Mouse (Mus musculus) spleen, adult 18-20 months (tissue): Measurements from ENCODE around the gene Spg7.

ENCODE experiments used
- DNase-seq, 2 experiments: peaks; one replicate each; pipeline ENCODE4 v3.0.0; 2022; ENCODE audit warnings: mixed read lengths in 2 of 2

Spg7 gene

DNA sequence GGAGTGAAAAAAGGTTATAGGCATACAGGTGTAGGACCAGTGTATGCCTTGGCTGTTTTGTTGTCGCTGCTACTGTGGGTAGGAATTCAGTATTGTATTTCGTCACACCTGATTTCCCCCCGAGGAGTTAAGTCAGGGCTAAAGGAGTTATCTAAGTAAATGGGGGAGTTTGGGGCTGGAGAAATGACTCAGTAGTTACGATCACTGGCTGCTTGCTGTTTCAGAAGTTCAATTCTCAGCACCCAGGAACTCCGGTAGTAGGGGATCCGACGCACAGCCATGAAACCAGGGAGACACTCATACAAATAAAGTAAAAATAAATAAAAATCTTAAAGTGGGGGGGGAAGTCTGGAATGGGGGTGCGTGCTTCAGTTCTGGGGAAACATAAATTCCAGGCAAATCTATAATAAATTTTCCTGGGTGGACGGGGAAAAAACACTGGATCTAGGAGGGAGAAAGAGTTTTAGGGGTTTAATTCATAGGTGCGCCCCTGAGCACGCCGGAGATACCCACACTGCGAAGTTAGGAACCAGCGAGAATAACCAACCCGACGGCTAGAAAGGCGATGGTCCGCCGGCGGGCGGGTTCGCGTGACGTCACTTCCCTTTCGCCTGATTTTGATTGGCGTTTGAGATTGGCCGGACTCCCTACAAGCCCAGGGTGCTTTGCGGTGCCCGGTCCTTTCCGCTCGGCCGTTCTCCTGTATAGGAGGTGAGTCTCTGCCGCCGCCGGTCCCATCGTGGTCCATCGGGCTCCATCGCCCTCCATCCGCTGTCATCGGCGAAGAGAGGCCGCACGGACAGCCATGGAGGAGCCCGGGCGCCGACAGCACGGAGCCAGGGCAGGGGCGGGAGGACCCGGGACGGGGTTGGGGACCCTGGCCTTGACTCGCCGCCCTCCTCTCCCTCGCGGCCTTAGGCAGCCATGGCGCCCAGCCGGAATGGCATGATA, 39.3 kb downstream of the Spg7 start, which contains the start of gene Rpl13:
Gene Rpl13 (plus strand): TSS at position 616 of the 951 bp plus-strand sequence.
- peak; percentile 92 to 93 for DNase-seq

DNA sequence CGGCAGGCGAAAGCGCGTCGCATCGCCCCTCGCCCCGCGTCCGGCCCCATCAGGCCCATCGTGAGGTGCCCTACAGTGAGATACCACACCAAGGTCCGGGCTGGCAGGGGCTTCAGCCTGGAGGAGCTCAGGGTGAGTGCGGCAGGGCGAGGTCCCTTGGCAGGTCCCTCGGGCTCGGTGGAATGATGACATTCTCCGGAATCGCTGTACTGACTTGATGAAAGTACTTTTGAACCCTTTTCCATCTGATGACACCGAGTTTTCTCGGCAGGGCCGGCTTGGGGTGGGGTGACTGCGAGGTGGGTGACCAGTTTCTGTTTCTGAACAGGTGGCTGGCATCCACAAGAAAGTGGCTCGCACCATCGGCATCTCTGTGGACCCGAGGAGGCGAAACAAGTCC, 40.1 kb downstream of the Spg7 start:
- peak in 1 of 2 experiments; percentile 11 for DNase-seq

DNA sequence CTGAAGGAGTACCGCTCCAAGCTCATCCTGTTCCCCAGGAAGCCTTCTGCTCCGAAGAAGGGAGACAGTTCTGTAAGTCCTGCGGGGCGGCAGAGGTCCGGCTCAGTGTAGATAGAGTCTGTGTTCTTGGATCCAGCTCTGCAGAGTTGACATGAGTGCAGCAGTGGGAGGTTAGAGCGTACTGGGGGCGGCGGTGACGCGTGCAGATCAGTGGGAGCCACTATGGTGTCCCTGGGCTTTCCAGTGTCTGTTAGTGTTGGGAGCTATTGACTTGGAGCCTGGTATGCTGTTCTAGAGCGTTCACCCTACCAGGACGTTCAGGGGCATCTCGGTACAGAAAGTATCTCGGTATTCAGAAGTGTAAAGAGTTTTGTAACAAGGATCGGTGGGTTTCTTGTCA, 40.5 kb downstream of the Spg7 start:
- no peak for DNase-seq

DNA sequence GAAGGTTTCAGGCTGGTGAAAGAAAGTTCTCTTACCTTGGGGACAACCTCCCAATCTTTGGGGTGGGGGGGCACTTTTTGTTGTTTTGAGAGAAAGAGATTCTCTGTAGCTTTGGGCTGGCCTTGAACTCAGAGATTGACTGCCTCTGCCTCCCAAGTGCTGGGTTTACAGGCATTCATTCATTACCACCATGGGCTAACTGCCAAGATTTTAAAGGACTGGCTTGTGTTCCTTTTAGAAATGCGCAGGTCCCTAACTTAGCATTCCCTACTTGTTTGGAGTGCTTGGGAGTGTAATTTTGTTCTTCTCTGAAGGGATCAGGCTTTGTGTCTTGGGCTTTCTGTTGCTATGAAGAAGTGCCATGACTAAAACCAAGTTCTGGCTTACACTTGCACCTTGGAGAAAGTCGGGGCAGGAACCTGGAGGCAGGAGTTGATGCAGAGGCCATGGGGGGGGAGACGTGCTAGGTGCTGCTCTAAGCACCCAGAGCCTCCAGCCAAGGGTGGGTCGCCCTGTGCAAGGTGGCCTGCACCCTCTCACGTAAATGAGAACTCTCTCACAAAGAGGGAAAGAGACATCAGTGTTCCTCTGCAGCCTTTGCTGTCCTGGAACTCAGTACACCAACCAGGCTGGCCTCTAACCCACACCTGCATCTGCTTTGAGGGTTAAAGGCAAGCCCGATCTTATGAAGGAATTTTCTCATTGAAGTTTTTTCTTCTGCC, 41.5 kb downstream of the Spg7 start:
- DNase-seq, result no peak

DNA sequence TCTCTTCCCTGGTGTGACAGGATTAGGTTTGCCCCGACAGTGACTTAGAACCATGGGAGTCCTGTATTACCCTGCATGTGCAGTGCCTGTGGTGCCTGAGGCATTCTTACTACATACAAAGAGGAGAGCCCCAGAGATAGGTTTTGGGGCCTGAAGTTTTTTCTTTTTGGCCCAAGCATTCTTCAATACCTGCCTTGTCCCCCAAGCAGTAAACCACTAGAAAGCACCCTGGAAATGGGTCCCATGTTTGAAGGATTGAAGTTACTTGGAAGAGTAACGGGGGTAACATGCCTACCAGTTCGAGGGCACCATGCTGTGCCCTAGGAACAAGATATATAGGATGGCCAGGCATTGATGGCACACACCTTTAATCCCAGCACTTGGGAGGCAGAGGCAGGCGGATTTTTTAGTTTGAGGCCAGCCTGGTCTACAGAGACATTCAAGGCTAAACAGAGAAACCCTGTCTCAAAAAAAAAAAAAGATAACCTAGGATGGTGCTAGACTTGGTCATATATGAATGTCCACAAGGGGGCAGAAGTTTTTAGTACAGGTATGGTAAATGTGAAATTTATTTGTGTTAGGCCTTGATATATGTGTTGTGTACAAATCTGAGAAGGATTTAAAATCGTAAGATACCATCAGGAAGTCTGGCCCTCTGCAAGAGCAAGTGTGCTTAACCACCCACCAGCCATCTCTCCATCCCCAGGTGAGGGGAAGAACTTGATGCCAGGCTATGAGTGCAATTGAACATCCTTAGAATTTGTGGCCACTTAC, 43.0 kb downstream of the Spg7 start:
- no peak for DNase-seq

DNA sequence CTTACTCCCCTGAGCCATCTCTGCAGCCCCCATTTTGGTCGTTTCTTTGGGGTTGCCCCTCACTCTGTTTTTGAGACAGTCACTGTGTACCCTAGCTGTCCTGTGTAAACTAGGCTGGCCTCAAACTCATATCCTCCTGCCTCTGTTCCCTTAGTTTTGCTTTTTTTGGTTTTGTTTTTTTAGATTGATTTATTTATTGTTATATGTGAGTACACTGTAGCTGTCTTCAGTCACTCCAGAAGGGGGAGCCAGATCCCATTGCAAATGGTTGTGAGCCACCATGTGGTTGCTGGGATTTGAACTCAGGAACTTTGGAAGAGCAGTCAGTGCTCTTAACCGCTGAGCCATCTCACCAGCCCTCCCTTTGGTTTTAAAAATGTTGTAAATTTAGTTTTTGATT, 43.8 kb downstream of the Spg7 start:
- DNase-seq, result no peak

DNA sequence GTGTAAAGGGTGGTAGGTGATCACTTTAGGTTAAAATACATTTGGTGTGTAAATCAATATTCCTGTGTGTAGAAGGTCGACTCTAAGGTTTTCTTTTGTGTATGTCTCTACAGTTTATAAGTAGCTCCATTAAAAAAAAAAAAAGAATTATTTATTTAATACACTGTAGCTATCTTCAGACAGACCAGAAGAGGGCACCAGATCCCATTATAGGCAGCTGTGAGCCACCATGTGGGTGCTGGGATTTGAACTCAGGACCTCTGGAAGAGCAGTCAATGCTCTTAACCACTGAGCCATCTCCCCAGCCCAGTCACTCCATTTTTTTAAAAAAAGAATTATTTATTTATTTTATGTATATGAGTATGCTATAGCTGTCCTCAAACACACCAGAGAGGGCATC, 45.3 kb downstream of the Spg7 start:
- no peak for DNase-seq

DNA sequence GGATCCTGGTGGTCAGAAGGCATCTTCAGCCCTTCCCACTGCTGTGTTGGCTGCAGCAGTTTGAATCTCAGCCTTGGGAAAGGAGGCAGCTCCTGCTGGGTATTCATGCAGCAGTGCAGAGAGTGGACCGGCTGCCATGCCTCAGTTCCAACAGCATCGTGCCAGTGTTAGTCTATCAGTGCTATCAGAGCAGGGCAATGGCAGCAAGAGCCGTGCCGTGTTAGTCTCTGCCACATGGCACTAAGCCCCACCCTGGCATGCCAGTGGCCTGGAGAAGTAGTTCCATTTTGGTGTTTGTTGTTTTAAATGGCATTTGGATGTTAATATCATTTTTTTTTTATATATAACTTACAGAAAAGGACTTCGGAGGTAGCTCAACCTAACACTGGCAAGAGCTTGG, 46.2 kb downstream of the Spg7 start:
- no peak for DNase-seq

DNA sequence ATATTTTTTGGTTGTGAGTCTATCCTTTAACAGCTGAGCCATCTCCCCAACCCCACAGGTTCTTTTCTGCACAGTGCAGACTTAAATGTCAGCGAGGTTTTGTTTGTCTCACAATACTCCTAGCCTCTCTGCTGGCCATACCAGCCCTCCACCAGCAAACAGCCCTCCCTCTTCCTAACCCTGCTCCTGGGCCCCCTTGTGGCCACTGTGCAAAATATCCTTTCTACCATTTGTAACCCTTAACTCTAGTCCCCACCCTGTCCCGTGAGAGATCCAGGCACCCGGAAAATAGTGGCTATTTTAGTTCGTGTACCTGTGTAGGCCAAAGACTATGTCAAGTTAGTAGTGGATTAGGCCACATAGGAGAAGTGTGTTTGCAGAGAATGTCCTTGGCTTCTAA, 47.9 kb downstream of the Spg7 start:
- DNase-seq, result peak in 1 of 2 experiments; percentile 59

DNA sequence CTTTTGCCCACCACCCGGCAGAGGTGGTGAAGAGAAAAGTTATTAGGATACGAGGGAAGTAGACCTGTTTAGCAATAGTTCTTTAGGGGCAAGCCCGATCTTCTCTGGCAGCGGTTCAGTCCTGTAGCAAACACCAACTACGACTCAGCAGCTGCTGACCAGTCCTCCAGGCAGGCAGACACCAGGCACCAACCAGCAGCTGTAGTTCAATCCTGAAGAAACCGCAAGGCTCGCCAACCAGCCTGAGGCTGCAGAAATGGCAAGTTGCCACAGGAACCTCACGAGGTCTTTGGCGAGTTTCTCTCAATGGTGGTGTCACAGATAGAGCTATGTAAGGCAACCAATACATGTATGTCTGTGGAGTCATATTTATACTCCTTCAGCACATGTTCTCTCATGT, 50.1 kb downstream of the Spg7 start:
- DNase-seq, result no peak

DNA sequence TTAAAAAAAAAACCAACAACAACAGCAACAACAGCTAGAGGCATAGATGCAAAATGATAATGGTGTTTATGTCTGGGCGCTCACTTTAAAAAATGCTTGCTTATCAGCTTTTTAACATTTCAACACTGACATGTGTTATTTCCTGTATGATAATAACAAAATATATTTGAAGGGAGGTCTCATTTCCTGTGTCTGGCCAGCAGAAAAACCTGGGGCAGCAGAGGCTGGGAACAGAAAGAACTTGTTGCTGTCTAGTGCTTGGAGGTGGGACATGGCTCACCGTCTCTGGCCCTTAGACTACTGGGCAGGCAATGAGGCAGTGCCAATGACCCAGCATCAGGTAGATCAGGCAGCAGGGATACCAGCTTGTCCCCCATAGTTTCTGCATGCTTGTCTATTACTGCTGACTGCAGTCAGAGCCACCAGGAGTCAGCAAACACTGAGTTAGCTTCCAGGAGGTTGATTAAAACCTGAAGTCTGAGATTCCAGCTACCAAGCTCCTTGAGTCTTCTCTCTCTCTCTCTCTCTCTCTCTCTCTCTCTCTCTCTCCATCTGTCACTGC, 51.2 kb downstream of the Spg7 start:
- no peak for DNase-seq

DNA sequence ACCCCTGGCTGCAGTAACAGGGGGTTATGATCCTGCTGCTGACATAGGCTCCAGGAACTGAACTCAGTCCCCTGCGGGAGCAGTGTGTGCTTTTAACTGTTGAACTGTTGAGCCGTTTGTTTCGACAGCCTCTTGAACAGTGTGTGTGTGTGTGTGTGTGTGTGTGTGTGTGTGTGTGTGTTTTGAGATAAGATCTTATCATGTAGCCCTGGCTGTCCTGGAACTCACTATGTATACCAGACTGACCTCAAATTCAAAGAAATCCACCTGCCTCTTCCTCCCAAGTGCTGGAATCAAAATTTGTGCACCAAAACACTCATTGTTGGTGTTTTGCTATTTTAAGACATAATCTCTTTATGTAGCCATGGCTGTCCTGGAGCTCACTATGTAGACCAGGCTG, 51.9 kb downstream of the Spg7 start:
- DNase-seq, result no peak

DNA sequence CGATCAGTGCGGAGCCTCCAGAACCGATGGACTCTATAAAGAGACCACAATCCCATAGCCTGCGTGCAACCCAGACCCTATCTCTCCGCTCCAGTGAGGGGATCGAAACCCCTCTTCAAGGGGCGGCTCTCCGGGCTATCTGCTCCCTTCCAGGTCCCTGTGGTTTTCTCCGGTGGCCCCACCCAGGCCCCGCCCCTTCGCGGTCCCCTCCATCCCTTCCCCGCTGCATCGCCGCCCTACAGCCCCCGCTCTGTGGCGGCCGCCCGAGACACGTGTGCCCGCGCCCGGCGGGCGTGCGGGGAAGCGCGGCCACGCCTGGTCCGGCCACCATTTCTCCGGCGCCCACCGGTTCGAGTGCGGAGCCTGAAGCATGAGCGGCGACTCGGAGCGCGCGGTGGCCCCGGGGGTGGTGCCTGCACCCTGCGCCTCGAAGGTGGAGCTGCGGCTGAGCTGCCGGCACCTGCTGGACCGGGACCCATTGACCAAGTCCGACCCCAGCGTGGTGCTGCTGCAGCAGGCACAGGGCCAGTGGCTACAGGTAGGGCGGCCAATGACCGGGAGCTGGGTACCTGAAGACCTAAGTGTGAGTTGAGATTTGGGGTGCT, 54.5 kb downstream of the Spg7 start, which contains the start of gene Cpne7:
Gene Cpne7 (plus strand): TSS at position 248 of the 605 bp plus-strand sequence.
- peak in 1 of 2 experiments; percentile 15 for DNase-seq

DNA sequence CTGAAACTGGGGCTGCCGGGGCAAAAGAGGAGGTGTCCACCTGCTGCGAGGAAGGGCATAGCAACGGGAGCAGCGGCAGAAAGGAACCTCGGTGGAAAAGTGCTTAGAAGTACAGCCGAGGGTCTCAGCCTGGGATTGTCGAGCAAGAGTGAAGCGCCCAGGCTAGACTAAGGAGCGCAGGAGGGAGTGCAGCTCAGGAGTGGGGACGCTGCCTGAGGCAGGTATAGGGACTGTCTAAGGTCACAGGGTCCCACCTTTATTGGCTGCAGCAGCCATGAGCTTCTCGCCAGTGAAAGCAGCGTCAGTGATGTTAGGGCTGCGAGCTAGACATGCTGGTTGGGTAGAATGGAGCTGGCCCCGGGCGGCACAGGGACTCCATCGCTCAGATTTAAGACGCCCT, 55.0 kb downstream of the Spg7 start:
- no peak for DNase-seq

DNA sequence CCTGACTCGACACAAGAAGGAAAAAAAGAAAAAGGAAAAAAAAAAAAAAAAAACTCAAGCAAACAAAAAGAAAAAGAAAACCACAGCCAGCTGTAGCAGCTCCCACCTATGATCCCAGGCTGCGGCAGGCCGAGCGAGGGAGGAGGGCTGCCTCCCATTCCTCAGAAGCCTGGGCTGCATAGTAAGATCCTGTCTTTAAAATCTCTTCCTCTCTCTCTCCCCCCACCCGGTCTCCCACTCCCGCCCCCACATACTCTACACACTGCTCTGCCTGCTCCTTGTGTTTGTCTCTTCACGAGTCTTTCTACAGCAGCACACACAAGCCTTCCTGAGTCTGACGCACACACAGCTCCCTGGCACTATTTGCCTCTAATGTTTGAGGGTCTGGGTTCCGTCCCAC, 59.3 kb downstream of the Spg7 start:
- no peak for DNase-seq

DNA sequence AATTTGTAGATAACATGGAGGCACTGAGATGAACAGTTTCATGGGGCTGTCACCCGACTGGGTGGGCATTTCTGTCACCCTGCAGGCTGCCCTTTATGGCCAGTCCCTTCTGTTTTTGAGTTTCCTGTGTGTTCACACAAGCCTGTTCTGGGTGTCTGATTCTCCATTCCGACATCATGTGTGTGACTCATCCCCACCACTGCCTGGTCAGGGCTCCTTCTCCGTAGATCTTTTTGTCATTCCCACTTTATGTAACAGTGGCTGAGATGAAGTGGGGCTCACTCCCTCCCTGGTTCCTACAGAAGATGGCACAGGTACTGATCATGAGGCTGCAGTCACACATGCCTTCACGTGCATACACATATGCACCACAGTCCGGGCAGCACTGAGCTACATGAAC, 59.9 kb downstream of the Spg7 start:
- DNase-seq, result no peak

DNA sequence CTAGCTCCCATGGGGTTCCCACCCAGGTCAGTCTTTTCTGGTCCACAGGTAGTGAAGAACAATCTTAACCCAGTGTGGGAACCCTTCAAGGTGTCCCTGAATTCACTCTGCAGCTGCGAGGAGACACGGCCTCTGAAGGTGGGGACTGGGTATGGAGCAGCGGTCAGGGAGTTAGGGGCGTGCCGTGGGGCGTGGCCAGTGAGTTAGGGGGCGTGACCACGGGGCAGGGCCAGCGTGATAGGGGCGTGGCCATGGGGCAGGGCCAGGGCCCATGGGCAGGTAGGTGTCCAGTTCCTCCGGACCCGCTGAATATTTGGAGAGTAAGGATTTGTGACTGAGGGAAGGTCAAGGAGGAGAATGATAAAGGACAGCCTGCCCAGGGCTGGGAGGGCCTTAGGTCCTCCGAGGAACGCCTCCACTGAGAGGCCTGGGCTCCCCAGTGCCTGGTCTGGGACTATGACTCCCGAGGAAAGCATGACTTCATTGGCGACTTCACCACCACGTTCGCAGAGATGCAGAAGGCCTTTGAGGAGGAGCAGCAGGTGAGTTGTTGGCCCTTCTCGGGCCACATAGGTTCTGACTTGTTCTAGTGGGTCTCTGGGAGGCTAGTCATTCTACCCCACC, 63.6 kb downstream of the Spg7 start:
- no peak for DNase-seq

DNA sequence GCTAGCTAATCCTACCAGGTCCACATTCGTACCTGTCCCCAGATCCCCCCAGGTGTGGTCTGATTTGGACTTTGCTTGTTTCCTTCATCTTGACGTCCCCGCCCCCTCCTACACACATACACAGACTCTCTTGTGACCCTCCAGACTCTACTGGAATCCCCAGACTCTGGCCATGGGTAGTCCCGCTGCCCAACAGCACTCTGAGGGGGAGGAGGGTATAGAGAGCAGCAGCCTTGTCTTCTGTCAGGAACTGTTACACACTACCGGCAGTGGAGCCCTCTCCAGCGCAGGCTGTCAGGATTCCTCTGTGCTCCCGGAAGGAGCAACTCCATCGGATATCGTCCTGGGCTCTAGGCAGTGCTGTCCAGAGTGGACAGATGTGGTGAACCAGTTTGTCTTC, 68.3 kb downstream of the Spg7 start:
- DNase-seq, result no peak

DNA sequence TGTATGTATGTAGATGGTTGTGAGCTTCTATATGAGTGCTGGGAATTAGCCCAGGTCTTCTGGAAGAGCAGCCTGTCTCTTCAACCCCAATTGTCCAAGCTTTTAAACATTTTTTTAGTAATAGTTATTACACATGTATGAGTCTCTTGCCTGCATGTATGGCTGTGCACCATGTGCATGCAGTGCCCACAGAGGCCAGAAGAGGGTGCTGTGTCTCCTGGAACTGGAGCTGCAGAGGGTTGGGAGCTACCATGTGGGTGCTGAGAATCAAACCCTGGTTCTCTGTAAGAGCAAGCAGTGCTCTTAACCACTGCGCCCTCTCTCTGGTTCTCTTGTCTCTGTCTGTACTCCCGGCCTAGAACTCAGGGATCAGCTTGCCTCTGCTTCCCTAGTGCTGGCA, 70.2 kb downstream of the Spg7 start:
- no peak for DNase-seq

DNA sequence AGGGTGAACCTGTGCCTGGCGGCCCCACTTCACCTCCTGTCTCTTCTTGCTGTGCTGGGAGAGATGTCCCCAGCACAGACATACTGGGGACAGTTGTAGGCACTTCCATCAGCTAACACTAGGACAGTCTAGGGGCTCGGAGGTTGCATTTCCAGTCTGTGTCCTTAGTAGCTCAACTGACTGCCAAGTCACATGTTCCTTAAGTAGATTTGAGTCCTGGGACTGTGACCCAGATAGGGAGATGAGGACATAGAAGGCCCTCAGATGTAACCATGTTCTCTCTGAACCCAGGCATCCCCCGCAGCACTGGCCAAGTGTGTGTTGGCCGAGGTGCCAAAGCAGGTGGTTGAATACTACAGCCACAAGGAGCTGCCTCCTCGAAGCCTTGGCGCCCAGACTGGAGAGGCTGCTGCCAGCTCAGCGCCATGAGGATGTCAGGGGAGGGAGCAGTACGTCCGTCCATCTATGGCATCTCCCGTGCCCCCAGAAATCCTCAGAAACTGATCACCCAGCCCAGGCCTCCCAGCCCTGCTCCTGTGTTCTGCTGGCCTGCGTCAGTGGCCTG, 71.5 kb downstream of the Spg7 start:
- no peak for DNase-seq

DNA sequence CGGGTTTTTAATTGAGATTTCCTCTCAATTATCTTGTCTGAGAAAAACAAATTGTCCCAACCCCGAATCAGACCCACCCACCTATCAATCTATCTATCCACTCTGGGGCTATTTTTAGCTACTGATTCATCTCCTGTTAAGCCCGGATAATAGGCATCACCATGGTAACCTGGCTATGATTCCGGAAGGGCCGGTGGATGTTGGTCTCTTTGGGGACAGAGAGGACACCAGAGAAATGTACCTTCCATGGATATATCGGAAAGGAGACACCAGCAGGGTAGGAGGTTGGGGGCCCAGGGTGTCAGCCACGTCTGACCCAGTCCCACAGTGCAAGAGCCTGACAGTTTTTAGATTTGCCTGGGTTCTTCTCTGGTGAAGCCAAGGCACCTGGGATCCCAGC, 72.7 kb downstream of the Spg7 start:
- DNase-seq, result no peak

DNA sequence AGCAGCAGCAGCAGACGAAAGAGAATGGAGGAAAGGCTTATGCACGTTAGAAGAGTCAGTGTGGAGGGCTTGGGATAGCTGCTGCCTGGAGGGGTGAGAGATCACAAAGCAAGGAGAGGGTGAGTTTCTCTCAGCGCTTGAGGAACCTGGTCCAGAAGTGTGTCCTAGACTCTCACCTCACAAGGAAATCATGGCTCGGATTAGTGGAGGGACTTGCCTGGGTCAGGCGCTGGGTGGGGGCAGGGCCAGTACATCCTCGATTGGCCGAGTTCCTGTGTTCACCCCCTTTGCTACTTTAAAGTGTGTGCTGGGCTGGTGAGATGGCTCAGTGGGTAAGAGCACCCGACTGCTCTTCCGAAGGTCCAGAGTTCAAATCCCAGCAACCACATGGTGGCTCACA, 73.1 kb downstream of the Spg7 start:
- no peak for DNase-seq
